Mouse (Mus musculus): ENCODE data around the gene Mif4gd. TPM values are rescaled to one million over a fixed set of nuclear protein-coding genes. Genes with fewer than 3 reads are reported as not detected.

Mif4gd gene
- total RNA-seq, 2 experiments from 2014 or later: 42.3 to 45.0 TPM

DNA sequence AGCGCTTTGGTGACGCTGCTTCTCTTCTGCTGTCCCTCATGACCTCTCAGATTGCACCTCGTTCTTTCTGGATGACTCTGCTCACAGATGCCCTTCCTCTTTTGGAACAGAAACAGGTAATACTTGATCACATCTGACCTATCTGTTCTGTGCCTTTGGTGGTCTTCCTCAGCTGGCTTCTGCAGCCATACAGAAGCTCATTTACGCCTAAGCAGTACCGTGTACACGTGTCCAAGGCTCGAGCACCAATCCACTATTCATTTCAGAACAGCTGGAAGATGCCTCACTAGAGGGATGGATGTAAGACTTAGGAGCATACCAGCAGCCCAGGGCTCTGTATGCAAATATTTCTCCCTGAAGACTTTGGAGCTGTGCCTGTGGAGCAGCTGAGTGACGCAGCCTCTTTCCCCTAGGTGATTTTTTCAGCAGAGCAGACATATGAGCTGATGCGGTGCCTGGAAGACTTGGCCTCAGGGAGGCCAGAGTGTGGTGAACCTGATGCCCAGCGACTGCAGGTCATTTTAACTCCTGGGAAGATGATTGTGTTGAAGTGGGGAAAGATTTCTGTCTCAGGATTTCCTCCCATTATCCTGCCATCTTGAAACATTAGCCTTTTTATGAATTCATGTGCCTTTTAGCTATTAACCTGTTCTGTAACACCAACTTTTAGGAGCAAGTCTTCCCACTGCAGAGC, 29.7 kb downstream of the Mif4gd start:
- no peak for DNase-seq (ENCODE audit: low spot score)

DNA sequence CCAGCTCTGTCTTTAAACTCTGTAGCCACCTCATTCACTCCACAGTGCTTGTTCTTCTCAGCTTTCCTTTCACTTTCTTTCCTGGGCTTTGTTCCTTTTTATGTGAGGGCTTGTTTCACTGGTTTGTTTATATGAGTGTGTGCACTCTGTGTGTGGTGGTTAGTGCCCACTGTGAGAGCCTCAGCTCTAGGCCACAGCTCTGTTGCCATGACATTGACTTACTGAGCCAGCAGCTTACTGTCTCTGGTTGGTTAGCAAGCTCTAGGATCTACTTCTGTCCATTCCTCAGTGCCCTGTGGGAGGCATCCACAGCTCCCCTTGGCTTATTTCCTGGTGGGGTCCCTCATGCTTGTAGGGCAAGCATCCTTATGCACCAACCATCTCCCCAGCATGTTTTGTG, 33.7 kb downstream of the Mif4gd start:
- DNase-seq (ENCODE audit: low spot score): no peak

DNA sequence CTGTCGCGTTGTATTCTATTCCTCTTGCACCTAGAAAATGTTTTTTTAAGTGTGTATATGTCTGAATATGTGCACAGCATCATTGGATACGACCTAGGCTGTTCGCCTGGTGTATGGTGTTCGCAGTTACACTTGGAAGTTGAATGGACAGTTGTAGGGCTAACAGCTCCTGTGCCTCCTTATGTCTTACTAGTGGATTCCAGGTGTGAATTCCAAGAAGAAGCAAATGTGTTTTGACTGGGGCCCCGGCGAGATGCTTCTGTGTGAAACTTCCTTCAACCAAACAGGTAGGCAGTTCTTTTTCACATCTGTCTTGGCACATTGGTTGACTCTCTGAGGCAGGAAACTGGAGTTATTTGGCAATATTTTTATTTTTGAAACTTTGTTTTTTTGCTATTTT, 47.8 kb downstream of the Mif4gd start:
- DNase-seq (ENCODE audit: low spot score): no peak

DNA sequence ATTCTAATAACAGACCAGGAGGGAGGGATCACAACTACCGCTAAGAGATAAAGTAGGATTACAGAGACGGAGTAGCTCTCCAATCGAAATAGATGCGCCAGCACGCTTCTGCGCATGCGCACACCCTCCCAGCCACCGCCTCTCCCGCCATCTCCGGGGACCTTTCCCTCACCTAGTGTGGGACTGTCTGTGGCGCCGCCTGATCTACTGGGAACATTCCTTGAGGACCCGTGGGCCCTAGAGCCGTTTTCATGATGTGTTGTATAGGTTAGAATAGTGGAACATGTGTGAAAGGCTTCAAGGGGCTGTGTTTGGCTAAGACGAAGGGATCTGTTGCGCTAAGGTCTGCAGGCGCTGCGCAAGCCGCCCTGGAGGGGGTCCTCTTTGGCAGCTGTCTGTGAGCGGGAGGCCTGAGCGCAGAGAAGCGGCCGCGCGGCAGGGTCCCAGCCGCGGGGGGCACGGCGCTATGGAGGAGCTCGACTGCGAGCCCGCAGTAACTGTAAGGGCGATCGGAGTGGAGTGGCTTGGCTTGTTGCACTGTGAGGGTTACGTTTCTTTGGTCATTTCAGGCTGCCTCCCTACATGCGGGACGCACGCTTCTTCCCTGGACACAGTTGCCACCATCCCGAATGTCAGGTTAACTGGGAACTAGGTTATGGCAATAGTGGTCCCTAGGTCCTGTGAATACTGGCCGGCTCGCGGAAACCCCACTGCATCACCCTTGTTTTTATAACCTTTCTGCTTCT, 48.5 kb downstream of the Mif4gd start, which contains the start of gene Nup85:
Gene Nup85 (plus strand): TSS at position 371 of the 746 bp plus-strand sequence.
- DNase-seq (ENCODE audit: low spot score): peak; percentile 97

DNA sequence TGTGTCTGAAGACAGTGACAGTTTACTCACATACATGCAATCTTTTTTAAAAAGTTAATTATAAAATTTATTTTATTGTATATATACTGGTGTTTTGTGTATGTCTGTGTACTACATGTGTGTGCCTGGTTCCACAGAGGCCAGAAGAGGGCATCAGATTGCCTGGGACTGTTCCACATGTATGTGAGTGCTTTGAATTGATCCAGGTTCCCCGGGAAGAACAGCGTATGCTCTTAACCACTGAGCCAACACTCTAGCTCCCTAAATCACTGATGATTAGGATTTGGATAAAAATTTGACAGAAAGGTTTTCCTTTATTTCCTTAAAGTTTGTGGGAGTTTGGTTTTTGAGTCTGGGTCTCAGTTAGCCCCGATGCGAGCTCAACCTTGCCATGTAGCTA, 49.4 kb downstream of the Mif4gd start:
- no peak for DNase-seq (ENCODE audit: low spot score)

Other genes starting within 250 kb of the Mif4gd start
- gene Hid1, start 245.2 kb downstream of the Mif4gd start, total RNA-seq (2021): under 1 TPM; 0.81 to 0.96 TPM
- gene Cdr2l, start 231.1 kb downstream of the Mif4gd start, total RNA-seq (2021): 1 to 10 TPM; 1.2 to 1.5 TPM
- gene Mrpl58, start 209.2 kb downstream of the Mif4gd start, total RNA-seq (2021): 10 to 100 TPM; 90.3 to 95.5 TPM
- gene Atp5h, start 193.0 kb downstream of the Mif4gd start, total RNA-seq (2021): 100 to 1,000 TPM; 772 to 857 TPM
- gene Kctd2, start 192.8 kb downstream of the Mif4gd start, total RNA-seq (2021): 10 to 100 TPM; 15.9 to 17.7 TPM
- gene Trim80, start 172.4 kb downstream of the Mif4gd start, total RNA-seq (2021): not detected
- gene Slc16a5, start 150.5 kb downstream of the Mif4gd start, total RNA-seq (2021): not detected
- gene Armc7, start 137.3 kb downstream of the Mif4gd start, total RNA-seq (2021): 1 to 10 TPM in 1 of 2 experiments, under 1 TPM in 1; 0.82 to 1.3 TPM
- gene Nt5c, start 121.1 kb downstream of the Mif4gd start, total RNA-seq (2021): 1 to 10 TPM; 6.2 to 6.8 TPM
- 10 to 100 TPM; 49.7 to 52.4 TPM for gene Jpt1, start 98.6 kb downstream of the Mif4gd start, total RNA-seq (2021)
- 100 to 1,000 TPM; 146 TPM for gene Sumo2, start 76.7 kb downstream of the Mif4gd start, total RNA-seq (2021)
- gene Nup85, start 48.5 kb downstream of the Mif4gd start, total RNA-seq (2021): 10 to 100 TPM; 17.8 to 18.0 TPM
- 10 to 100 TPM; 73.3 to 79.3 TPM for gene Mrps7, start 9.0 kb downstream of the Mif4gd start, total RNA-seq (2021)
- gene Gga3, start 8.9 kb downstream of the Mif4gd start, total RNA-seq (2021): 10 to 100 TPM; 15.4 to 18.8 TPM
- gene Slc25a19, start 15.3 kb upstream of the Mif4gd start, total RNA-seq (2021): 10 to 100 TPM; 38.8 to 44.4 TPM
- gene Grb2, start 95.6 kb upstream of the Mif4gd start, total RNA-seq (2021): 10 to 100 TPM; 63.9 to 66.6 TPM
- 10 to 100 TPM; 85.1 to 88.2 TPM for gene Tmem94, start 152.5 kb upstream of the Mif4gd start, total RNA-seq (2021)
- 10 to 100 TPM; 13.1 to 18.2 TPM for gene Caskin2, start 200.7 kb upstream of the Mif4gd start, total RNA-seq (2021)
- 1 to 10 TPM; 5.0 to 6.5 TPM for gene Tsen54, start 201.8 kb upstream of the Mif4gd start, total RNA-seq (2021)
- gene Llgl2, start 211.1 kb upstream of the Mif4gd start, total RNA-seq (2021): 1 to 10 TPM; 6.3 to 8.1 TPM
- not detected for gene Myo15b, start 245.4 kb upstream of the Mif4gd start, total RNA-seq (2021)

Data from gastrocnemius, adult 18-20 months (tissue).